Mouse (Mus musculus) right cerebral cortex, postnatal 25 days (tissue): ENCODE results near the gene Il5.

Experiments used
- DNase-seq: peaks from one replicate; pipeline ENCODE4 v3.0.0; 2022

Il5 gene

GRCm38 (mm10) chr11:53772536-53772935 is 51.9 kb downstream of the Il5 start:
- no peak for DNase-seq

GRCm38 (mm10) chr11:53773087-53773486 is 52.5 kb downstream of the Il5 start, which contains the start of gene Gm17334:
Gm17334 (minus strand) TSS chr11:53773187.
- DNase-seq: no peak

- DNase-seq: no peak
Measured at GRCm38 (mm10) chr11:53773641-53774360, 53.2 kb downstream of the Il5 start.
